Mouse (Mus musculus) liver, embryonic 14.5 days (tissue): ENCODE measurements at regions not wholly inside any gene's neighbourhood (a gene's known extent, or its start where the extent isn't known, plus 50 kb on each side); places are given as distances from the start of the nearest gene placed in this dataset.

ENCODE experiments used
- ATAC-seq: fragments of 200-750 bp; cut with Nextera tagmentation; 2 replicates; pipeline ENCODE4 v1.8.0; 2017; ENCODE audit warnings: moderate number of reproducible peaks, mild to moderate bottlenecking, moderate library complexity; ENCODE audit not compliant: insufficient read depth
- DNase-seq, 3 experiments: peaks; one replicate each; pipeline ENCODE4 v3.0.0-alpha.2; 2012 to 2013; ENCODE audit warnings: low read depth in 3 of 3, low spot score in 3 of 3
- H3K27ac ChIP-seq: fragments of 300-500 bp; sonication (generic); 2 replicates; pipeline ENCODE4 v1.5.1; 2014; ENCODE audit warnings: moderate library complexity, mild to moderate bottlenecking, control low read depth, inconsistent platforms
- H3K27me3 ChIP-seq: fragments of 300-500 bp; sonication (generic); 2 replicates; pipeline ENCODE4 v1.6.1; 2014; ENCODE audit warnings: mild to moderate bottlenecking, low read length, moderate library complexity; ENCODE audit not compliant: control insufficient read depth, insufficient read depth
- H3K36me3 ChIP-seq: fragments of 300-500 bp; sonication (generic); replicated peaks from 2 replicates; pipeline ENCODE4 v1.6.1; 2014; ENCODE audit warnings: low read depth; ENCODE audit not compliant: control insufficient read depth, insufficient read depth
- H3K4me1 ChIP-seq, 2 experiments: fragments of 200-500 bp in 1 of 2; fragments of 300-500 bp in 1 of 2; sonication (generic) in 1 of 2; replicated peaks; 2 replicates each; pipeline ENCODE4 v1.6.1; 2012 to 2014; ENCODE audit warnings: antibody characterized with exemption in 1 of 2, inconsistent platforms in 1 of 2, low read length in 1 of 2; ENCODE audit not compliant: control insufficient read depth in 2 of 2, insufficient read depth in 2 of 2
- H3K4me2 ChIP-seq: fragments of 300-500 bp; sonication (generic); 2 replicates; pipeline ENCODE4 v1.6.1; 2014; ENCODE audit warnings: low read depth, mild to moderate bottlenecking, control low read depth, moderate library complexity
- H3K4me3 ChIP-seq, 2 experiments: fragments of 200-500 bp in 1 of 2; fragments of 300-500 bp in 1 of 2; sonication (generic) in 1 of 2; 2 replicates each; pipeline ENCODE4 v1.5.1; 2012 to 2014; ENCODE audit warnings: low read depth in 2 of 2, low read length in 2 of 2, mild to moderate bottlenecking in 2 of 2, control low read depth in 1 of 2, inconsistent platforms in 1 of 2, moderate library complexity in 1 of 2; ENCODE audit not compliant: insufficient read depth in 1 of 2
- H3K9ac ChIP-seq: fragments of 300-500 bp; sonication (generic); replicated peaks from 2 replicates; pipeline ENCODE4 v1.6.1; 2014; ENCODE audit warnings: mild to moderate bottlenecking, control low read depth, moderate library complexity
- H3K9me3 ChIP-seq: fragments of 300-500 bp; sonication (generic); 2 replicates; pipeline ENCODE4 v1.6.1; 2016; ENCODE audit warnings: low read length, mixed read lengths; ENCODE audit not compliant: control insufficient read depth
- CTCF ChIP-seq: IDR thresholded peaks from 2 replicates; pipeline ENCODE4 v1.5.1; 2016; ENCODE audit warnings: antibody characterized with exemption, low read depth, control low read depth
- EP300 ChIP-seq: IDR thresholded peaks from 2 replicates; pipeline ENCODE4 v1.6.1; 2016; ENCODE audit warnings: antibody characterized with exemption, low read depth
- WGBS: fragments of 180-500 bp; shearing (Covaris S2); extraction: QIAGEN DNeasy Blood & Tissue Kit; methylation state at CpG from one replicate; pipeline ENCODE4 v1.1.7; 2014; ENCODE audit not compliant: insufficient replicate concordance; 5-methylcytosine and 5-hydroxymethylcytosine counted together

DNA sequence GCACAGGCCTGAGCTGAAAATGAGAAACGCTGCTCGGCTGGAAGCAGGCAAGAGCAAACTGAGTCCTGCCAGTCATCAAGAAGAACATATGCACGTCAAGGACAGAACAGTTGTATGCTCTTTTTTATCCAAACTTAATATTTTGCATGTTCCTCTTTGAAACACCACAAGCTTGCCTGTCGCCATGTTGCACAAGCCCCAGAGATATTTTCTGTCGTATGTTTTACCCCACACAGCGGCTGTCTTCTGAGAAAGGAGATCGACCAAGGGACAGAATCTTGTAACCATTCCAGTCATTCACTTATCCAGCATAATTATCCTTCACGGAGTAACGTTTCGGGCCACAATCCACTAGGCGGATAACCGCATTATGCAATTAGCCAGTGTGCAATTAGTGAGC is 165.7 kb downstream of the Bcl11b start:
- no peak overlapping the region for H3K4me2 ChIP-seq
- no peaks in the 10 kb centered on the region for H3K27me3 ChIP-seq
- no peak overlapping the region for H3K4me3 ChIP-seq
- no peaks in the 10 kb centered on the region for H3K9me3 ChIP-seq
- TF ChIP-seq CTCF, result no peak
- TF ChIP-seq EP300, result no peak
- no peak overlapping the region for H3K9ac ChIP-seq
- H3K4me1 ChIP-seq, result no peaks in the 10 kb centered on the region
- DNase-seq, result no peak
- no peaks in the 10 kb centered on the region for H3K36me3 ChIP-seq
- 78% methylated on average over 12 of the region's 12 CpGs for WGBS
- ATAC-seq, result no peak
- no peak overlapping the region for H3K27ac ChIP-seq

DNA sequence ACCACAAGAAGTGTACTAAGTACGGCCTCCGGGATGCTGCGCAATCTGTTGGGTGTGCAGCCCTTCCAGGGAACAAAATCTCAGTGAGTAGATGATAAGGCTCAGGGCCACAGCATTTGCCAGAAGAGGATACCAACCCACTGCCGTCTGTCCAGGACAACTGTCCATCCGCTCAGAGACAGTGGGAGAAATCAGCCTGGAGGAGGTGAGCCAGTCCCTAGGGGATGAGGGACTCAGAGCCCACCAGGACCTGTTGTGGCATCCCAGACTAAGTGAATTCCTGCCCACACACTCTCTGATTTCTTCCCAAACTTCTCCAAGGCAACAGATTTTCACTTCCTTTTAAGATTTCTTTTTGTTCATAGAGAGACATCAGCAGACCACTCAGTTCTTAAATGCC is 158.8 kb downstream of the Bcl11b start:
- DNase-seq, result no peak

DNA sequence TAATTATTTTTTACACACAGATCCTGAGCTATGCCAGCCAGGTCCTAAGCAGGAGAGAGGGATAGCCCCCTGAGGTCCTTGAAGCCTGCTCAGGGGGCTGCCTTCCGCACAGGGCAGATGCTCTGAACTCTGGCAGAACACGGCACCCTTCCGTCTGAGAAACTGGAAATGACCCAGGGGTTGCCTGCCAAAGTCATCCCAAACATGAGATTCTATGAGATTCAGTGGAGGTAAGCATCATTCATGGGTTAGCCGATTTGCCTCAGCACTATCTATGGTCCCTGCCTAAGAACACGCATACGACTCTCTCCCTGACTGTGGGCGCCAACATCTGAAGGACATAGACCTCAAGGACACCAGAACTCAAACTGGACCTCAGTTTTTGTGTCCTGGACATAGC is 152.8 kb downstream of the Bcl11b start:
- Histone ChIP-seq H3K9ac (no peak overlapping the region), H3K9me3 (no peaks in the 10 kb centered on the region), H3K4me3 (no peak overlapping the region), H3K27ac (no peak overlapping the region), H3K4me2 (no peak overlapping the region), H3K27me3 (no peaks in the 10 kb centered on the region), H3K36me3 (no peaks in the 10 kb centered on the region), H3K4me1 (no peaks in the 10 kb centered on the region)
- no peak for TF ChIP-seq CTCF
- TF ChIP-seq EP300, result no peak
- 79% methylated on average over 7 of the region's 7 CpGs for WGBS
- no peak for ATAC-seq
- DNase-seq, result no peak

More for the DNA sequence above, 158.8 kb downstream of the Bcl11b start:
- no peak overlapping the region for H3K4me2 ChIP-seq
- H3K4me3 ChIP-seq, result no peak overlapping the region
- H3K9me3 ChIP-seq, result no peaks in the 10 kb centered on the region
- no peak overlapping the region for H3K27ac ChIP-seq
- H3K4me1 ChIP-seq, result no peaks in the 10 kb centered on the region
- no peaks in the 10 kb centered on the region for H3K27me3 ChIP-seq
- no peak overlapping the region for H3K9ac ChIP-seq
- 80% methylated on average over 5 of the region's 5 CpGs for WGBS
- H3K36me3 ChIP-seq, result no peaks in the 10 kb centered on the region
- TF ChIP-seq CTCF, result no peak
- no peak for TF ChIP-seq EP300
- no peak for ATAC-seq

DNA sequence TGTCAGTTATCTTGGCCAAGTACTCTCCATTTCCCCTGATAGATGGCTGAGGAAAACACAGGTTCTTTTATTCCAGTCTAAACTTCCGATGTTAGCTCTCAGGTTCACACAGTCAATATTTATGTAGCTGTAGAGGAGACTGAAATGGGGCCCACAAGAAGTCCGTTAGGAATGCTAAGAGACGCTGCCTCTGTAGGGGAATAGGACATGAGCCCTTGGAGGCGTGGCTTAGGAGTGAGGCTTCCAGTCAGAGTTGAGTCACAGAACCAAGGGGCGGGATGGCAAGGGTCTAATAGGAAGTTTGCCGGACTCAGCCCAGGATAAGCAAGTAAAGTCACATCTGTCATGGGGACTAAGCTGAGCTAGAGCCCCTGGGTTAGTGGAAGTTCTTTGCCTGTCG is 150.5 kb downstream of the Bcl11b start:
- DNase-seq, result no peak
- WGBS, result 46% methylated on average over 7 of the region's 7 CpGs
- H3K27me3 ChIP-seq, result no peaks in the 10 kb centered on the region
- ATAC-seq, result no peak
- no peak overlapping the region for H3K4me3 ChIP-seq
- H3K9me3 ChIP-seq, result no peaks in the 10 kb centered on the region
- no peaks in the 10 kb centered on the region for H3K36me3 ChIP-seq
- no peaks in the 10 kb centered on the region for H3K4me1 ChIP-seq
- no peak overlapping the region for H3K9ac ChIP-seq
- H3K4me2 ChIP-seq, result no peak overlapping the region
- H3K27ac ChIP-seq, result no peak overlapping the region
- no peak for TF ChIP-seq CTCF
- no peak for TF ChIP-seq EP300

DNA sequence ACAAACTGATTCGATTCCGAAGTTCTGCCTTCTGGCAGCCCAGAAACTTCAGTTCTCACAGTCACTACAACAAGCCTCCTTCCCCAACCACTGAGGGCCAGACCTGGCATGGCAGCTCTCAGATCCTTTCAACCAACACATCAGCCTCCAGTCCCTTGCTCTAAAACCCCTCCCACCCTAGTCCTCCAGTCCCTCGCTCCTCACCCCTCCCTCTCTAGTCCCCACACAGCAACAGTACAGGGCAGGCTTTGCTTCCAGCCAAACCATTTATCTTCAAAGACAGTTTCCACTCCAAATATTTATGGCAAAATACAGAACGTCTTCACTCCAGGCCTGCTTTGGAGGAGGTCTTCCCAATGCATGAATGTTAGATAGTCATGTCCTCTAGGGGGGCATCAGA is 147.9 kb downstream of the Bcl11b start:
- DNase-seq (no peak), ATAC-seq (no peak)
- Histone ChIP-seq H3K9me3 (no peaks in the 10 kb centered on the region), H3K4me1 (no peaks in the 10 kb centered on the region), H3K27me3 (no peaks in the 10 kb centered on the region), H3K36me3 (no peaks in the 10 kb centered on the region), H3K9ac (no peak overlapping the region), H3K4me3 (no peak overlapping the region), H3K27ac (no peak overlapping the region), H3K4me2 (no peak overlapping the region)
- 63% methylated on average over 4 of the region's 4 CpGs for WGBS
- TF ChIP-seq CTCF (no peak), EP300 (no peak)
